Mouse (Mus musculus) myocyte (in vitro differentiated cells): ENCODE results near the gene Csmd2.

Experiments used
- MAX ChIP-seq: IDR thresholded peaks from one replicate; pipeline ENCODE4 v1.6.1; 2011; ENCODE audit warnings: low read depth, mild to moderate bottlenecking, control low read depth
- MYOG ChIP-seq, 3 experiments: IDR thresholded peaks; one replicate each; pipeline ENCODE4 v1.6.1; 2011; ENCODE audit warnings: control low read depth in 2 of 3, low read depth in 2 of 3, mild to moderate bottlenecking in 2 of 3; ENCODE audit not compliant: insufficient read length in 2 of 3, control insufficient read depth in 1 of 3, insufficient read depth in 1 of 3
- POLR2A ChIP-seq: IDR thresholded peaks from one replicate; pipeline ENCODE4 v1.6.1; 2011; ENCODE audit warnings: low read depth, mild to moderate bottlenecking, control low read depth, moderate library complexity; ENCODE audit not compliant: insufficient read length
- POLR2AphosphoS2 ChIP-seq: IDR thresholded peaks from one replicate; pipeline ENCODE4 v1.6.1; 2011; ENCODE audit warnings: low read depth, control low read depth; ENCODE audit not compliant: insufficient read length
- REST ChIP-seq: IDR thresholded peaks from one replicate; pipeline ENCODE4 v1.6.1; 2011; ENCODE audit warnings: mild to moderate bottlenecking, control low read depth, moderate library complexity; ENCODE audit not compliant: insufficient read depth, insufficient read length
- TCF12 ChIP-seq: IDR thresholded peaks from one replicate; pipeline ENCODE4 v1.6.1; 2011; ENCODE audit warnings: mild to moderate bottlenecking, control low read depth; ENCODE audit not compliant: poor library complexity, insufficient read depth, severe bottlenecking

DNA sequence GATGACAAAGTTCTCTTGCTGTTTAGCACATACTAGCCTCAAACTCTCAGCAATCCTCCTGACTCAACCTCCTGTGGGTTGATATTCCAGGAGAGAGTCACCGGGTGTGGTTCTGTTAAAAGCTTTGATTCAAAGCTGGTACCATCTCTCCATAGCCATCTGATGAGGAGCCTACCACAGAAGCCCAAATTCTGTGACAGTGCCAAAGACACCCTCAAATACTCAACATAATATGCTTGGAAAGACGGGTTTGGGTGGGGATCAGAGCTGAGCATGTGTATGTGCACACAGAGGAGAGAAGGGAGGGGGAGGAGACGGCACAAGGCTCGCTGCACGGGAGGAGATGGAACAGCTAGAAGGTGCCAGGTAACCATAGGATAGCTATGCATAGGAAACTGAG, 287.5 kb downstream of the Csmd2 start:
- no peak for TF ChIP-seq MYOG (IDR thresholded peaks at IDR 0.05; ENCODE audit: control insufficient read depth in 1 of 3, insufficient read depth in 1 of 3, insufficient read length in 2 of 3, low read depth in 2 of 3)
- TF ChIP-seq REST: no peak
- no peak for TF ChIP-seq POLR2A
- TF ChIP-seq POLR2AphosphoS2: no peak
- no peak for TF ChIP-seq MAX
- TF ChIP-seq TCF12: no peak
